Mouse (Mus musculus) right cerebral cortex, postnatal 10 days (tissue): ENCODE data around the gene Rec8.

ENCODE experiments used
- DNase-seq, 2 experiments: peaks; one replicate each; pipeline ENCODE4 v3.0.0; 2021; ENCODE audit warnings: low spot score in 2 of 2

Gene Rec8

DNA sequence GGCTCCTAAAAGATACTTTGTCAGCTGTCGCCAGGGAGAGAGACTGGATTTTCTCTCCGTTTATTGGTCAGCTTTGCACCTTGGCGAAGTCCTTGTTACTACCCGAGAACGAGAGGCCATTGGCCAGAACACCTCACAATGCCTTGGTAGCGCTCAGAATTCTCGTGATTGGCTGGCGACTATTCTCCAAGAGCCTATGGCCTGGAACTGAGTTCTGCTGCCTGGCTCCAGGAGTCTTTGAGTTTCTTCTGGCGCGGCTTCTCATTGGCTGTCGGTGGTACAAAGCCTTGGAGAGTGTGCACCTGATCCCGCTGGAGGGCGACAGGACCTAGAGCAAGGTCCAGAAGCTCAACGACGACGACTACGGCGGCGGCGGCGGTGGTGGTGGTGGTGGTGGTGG lies at the start of gene Rec8:
Gene Rec8, plus strand, starts transcription at position 216 of the 400 bp plus-strand sequence.
- no peak for DNase-seq

DNA sequence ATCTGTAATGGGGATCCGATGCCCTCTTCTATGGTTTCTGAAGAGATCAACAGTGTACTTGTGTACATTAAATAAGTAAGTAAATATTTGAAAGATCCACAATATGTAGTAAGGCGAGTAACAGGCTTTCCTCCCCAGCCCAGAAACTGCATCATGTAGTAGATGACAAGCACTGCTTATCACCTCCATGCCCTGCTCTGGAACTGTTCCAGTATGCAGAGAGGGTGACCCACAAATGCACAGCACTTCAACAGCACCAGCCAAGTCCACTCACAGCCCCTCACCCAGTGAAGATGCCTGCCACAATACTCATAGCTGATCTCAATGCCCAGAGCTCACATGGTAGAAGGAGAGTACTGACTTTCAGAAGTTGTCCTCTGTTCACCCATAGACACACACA lies 47.2 kb upstream of the Rec8 start:
- DNase-seq = no peak

DNA sequence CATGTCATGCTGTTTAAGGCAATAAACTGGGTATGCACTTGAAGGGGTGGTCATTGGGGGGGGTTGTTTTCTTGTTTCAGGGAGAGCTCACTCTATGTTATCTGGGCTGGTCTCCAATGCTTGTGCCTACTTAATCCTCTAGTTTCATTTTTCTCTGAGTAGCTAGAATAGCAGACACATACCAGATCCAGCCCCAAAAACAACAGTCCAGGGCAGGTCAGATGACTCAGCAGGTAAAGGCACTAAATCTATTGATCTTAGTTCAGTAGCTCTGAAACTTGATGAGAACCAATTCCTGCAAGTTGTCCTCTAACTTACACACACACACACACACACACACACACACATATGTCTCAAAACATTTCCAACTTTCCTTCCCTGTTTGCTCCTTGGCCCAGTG lies 46.1 kb upstream of the Rec8 start:
- DNase-seq = no peak

DNA sequence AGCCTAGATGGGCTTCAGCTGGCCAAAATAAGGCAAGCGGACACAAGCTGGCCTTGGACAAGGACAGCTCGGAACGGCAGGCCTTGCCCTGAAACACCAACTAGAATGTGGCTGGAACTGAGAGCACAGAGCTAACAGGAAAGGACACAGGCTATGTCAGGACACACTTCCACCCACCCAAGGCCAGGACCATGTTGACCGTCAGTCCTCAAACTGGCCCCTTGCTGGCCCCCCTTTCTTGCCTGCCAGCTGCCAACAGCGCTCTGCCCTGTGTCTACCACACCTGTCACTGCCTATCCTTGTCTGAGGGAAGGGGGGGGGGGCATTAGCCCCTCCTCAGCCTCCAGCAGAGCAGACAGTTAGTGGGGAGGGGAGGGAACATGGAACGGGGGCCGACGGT lies 42.5 kb upstream of the Rec8 start, which contains the start of gene Fitm1:
Gene Fitm1, plus strand, starts transcription at position 316 of the 400 bp plus-strand sequence.
- no peak for DNase-seq

DNA sequence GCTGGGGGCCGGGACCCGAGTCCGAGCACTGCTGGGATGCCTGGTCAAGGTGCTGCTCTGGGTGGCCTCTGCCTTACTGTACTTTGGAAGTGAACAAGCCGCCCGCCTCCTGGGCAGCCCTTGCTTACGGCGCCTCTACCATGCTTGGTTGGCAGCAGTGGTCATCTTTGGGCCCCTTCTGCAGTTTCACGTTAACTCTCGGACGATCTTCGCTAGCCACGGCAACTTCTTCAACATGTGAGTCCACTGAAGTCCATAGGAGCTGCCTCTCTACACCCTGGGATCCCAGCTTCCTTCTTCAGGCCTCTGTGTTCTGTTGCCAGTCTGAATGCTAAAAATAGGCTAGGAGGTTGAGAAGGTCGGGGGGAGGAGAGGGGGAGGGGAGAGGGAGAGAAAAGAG lies 42.1 kb upstream of the Rec8 start:
- DNase-seq = no peak

DNA sequence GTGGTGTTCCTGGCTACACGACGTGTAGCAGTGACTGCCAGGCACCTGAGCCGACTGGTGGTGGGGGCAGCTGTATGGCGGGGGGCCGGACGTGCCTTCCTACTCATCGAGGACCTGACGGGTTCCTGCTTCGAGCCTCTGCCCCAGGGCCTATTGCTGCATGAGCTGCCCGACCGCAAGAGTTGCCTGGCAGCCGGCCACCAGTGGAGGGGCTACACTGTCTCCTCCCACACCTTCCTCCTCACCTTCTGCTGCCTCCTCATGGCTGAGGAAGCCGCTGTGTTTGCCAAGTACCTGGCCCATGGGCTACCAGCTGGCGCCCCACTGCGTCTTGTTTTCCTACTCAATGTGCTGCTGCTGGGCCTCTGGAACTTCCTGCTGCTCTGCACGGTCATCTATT lies 41.5 kb upstream of the Rec8 start:
- DNase-seq = no peak

DNA sequence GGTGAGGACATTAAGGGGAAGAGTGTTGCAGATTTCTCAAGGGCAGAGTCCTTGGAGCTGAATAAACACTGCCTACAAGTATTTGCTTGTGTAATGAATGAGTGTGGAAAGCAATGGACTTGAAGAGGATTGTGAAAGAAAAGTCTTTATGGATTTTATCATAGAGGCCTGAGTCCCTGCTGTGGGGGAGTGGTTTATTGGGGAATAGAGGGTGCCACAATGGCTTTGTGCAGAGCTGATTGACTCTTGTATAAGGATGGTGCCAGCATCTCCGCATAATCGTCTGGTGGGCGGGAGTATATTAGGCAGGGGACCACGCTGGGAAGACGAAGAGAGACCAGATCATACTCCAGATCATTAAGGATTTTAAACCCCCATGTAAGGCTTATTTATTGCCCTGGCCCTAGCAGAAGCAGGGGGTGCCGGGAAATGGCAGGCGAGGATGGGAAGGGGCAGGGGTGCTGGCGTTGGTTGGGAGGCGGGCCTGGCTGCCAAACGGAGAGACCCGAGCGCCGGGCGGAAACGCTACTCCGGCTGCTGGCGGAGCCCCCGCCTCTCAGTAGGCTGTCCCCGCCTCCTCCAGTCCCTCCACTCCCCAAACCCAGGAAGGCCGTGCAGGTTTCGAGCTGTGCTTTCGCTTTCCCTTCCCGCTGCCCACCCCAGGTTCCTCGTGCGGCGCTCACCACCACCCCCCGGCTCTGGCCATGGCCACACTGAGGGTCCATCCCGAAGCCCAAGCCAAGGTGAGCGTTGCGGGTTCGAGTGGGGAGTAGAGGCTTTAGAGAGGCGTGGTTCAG lies 39.8 kb upstream of the Rec8 start, which contains the start of gene Psme1:
Gene Psme1, plus strand, starts transcription at position 253 of the 797 bp plus-strand sequence.
- peak; percentile 90 to 91 for DNase-seq

DNA sequence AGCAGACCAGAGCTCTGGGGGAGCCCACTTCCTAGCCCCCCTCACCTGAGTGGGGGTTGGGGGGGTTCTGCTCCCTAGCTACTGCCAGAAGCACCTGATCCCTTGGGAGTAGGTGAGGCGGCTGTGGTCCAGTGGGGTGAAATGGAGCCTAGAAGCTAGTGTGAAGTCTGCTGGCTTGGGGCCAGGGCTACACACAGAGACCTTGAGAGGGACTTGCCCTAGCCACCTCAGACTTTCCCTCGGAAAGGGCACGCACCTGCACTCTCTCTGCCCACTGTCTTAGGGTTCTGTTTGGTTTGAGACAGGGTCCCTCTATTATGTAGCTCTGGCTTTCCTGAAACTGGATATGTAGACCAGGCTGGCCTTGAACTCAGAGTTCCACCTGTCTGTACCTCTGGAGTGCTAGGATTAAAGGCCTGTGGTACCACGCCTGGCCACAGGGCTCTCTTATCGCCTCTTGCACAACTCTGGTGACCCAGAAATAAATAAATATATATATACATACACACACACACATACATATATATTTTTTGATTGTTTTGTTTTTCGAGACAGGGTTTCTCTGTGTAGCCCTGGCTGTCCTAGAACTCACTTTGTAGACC lies 39.1 kb upstream of the Rec8 start:
- DNase-seq = peak; percentile 61 to 70

DNA sequence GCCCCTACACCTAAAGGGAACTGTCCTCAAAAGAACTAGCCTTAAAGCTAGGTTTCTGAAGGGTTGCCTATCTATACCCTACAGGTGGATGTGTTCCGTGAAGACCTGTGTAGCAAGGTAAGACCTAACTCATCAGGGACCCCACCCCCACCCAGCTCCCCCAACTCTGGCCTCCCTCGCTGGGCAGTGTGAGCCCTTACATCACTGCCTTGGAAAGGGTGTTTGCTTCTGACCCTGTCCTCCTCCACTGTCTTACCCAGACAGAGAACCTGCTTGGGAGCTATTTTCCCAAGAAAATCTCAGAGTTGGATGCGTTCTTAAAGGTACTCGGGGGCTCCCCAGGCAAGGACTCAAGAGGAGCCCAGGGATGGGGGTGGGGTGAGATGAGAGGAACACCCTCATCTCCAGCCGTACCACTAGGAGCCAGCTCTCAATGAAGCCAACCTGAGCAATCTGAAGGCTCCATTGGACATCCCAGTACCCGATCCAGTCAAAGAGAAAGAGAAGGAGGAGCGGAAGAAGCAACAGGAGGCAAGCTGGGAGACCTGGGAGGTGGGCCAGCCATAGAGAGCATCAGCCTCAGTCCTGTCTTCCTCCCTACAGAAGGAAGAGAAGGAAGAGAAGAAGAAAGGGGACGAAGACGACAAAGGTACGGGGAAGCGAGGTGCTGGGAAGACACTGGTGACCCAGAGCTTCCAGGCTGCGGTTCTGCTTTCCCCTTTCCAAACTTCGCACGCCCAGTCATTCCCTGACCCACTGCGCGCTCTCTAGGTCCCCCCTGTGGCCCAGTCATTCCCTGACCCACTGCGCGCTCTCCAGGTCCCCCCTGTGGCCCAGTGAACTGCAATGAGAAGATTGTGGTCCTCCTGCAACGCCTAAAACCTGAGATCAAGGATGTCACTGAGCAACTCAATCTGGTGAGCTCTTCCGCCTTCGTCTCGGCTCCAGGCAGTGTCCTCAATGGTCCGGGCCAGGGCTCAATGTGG lies 38.0 kb upstream of the Rec8 start:
- no peak for DNase-seq

DNA sequence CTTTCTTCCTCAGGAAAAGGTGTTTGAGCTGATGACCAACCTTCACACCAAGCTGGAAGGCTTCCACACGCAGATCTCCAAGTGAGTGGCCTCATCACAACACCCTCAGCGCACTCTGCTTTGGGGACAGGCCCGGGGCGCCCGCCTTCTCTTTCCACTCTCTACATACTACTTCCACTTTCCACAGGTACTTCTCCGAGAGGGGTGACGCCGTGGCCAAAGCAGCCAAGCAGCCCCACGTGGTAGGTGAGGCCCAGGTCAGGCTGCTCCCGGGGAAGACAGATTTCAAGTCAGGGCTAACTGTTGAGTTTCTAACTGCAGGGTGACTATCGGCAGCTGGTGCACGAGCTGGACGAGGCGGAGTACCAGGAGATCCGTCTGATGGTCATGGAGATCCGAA lies 37.1 kb upstream of the Rec8 start:
- peak in 1 of 2 experiments; percentile 33 for DNase-seq

DNA sequence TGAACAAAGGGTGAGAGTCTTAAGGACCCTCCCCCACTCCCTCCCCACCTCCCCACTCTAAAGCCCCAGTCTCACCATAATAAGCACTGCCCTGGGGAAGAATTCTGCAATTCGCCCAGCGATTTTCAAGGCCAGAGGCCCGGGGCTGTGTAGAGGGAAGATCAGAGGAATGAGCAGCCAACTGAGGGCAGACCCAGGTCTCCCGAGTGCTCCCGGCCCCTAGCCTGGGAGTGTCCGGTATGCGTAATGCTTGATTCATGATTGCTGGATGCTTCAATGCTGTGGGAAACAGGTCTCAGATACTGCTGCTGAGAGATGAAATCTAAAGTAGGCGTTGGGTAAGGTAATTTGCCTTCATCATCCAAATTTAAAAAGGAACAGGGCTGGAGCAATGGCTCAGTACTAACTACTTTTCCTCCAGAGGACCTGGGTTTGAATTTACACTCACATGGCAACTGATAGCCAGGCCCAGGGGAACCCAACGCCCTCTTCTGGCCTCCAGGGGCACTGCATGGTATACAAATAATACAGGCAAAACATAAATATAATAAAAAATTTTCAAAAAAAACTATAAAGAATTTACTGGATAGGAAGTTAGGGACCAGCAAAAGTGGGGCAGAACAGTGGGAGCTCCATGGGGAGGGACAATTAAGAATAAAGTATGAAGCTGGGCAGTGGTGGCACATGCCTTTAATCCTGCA lies 35.7 kb upstream of the Rec8 start:
- no peak for DNase-seq

DNA sequence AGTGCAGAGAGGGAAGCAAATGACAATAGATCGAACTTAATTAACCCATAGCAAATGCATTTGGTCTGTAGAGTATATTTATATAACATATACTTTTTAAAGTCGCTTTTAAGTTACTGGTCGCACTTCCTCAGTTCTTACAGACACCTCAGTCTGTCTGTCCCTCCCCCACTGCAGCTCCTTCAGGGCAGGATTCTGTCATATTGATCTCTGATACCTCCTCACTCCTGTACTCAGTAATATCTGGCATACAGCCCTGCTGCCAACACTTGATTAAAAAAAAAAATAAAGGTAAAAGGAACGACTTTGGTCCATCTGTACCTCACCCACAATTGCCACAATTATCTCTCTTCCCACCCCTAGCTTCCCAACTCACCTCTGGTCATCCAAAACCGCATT lies 33.5 kb upstream of the Rec8 start:
- DNase-seq = no peak

DNA sequence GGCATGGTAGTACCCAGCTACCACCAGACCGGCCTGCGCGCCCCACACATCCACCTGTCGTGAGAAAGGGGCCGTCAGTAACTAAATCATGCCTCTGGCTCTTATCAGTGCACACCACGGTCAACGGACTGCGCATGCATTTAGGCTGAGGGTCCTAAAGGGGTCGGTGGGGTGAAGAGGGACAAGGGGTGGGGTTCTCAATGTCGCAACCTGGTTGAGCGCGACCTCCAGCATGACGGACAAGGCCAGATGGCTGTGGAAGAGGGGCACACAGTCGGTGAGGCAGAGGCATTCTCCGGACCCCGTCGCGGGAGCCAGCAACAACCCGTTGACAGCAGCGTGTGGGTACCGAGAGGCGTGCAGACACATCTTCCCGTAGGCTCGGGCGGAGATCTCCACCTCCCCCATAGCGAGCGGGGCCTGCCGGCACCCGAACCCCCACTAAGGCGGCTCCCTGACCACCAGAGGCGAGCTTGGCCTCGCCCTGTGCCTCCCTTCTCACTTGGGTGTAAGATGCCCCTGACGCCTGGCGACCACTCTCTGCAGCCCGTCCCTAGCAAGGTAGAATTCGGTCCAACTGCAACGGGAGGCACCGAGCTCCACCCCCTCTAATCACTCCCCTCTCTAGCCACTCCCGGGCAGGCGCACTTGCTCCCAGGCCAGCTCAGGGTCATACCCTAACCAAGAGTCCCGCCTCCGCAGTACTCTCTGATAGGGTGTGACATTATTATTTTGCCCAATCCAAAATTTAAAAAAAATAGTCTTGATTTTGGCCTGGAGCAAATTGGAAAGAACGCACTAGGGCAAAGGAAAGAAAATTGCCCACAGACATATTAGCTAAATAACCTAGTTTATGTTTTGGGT lies 32.9 kb upstream of the Rec8 start, which contains the start of gene Emc9:
Gene Emc9, minus strand, starts transcription at position 601 of the 864 bp plus-strand sequence.
- DNase-seq = peak; percentile 77 to 78

DNA sequence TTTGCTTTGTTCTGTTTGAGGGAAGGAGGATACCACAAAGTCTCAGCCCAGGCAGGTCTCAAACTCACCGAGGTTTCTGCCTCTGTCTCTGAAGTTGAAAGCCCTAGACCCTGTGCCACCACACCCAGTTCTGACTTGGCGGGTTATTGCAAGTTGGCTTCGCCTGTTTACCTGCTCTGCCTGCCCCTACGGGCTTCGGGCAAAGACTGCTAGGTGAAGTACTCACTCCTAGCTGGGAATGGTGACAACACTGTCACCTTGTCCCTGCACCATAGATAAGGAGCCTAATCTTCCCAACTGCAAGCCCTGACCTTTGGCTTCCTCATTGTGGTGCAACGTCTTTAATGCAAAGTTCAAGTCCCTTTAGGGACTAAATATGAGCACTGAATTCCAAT lies 32.3 kb upstream of the Rec8 start:
- DNase-seq = no peak

DNA sequence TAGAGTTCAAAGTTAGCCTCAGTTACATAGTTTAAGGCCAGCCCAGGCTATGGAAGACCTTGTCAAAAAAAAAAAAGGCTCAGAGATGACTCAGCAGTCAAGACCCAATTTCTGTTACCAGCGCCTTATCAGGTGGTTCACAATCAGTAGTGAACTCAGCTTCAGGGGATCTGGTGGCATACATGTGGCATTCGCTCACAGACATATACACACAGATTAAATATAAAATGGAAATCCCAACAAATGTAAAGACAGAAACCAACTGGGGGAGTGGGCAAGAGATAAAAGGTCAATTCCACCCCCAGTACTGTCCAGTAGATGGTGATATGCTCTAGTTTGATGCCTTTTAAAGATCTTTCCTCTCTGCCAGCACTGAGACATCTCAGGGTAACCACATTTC lies 31.7 kb upstream of the Rec8 start:
- DNase-seq = no peak

DNA sequence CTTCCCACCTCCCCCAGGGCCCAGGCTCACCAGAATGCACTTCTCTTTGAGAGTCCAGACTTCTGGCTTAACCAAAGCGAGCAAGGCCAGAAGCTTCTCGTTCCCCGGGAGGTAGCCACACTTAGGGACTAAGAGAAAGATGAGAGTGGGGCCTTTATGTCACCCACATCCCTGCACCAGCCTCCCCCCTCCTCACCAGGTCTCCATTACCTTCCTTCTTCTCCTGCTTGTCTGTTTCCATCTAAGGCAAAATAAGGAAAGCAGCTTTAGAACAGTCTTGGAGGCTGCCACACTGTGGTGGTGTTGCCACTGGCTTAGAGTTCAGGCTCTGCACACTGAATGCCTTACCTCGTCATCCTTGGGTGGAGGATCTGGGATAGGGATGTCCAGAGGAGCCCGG lies 28.6 kb upstream of the Rec8 start:
- no peak for DNase-seq

DNA sequence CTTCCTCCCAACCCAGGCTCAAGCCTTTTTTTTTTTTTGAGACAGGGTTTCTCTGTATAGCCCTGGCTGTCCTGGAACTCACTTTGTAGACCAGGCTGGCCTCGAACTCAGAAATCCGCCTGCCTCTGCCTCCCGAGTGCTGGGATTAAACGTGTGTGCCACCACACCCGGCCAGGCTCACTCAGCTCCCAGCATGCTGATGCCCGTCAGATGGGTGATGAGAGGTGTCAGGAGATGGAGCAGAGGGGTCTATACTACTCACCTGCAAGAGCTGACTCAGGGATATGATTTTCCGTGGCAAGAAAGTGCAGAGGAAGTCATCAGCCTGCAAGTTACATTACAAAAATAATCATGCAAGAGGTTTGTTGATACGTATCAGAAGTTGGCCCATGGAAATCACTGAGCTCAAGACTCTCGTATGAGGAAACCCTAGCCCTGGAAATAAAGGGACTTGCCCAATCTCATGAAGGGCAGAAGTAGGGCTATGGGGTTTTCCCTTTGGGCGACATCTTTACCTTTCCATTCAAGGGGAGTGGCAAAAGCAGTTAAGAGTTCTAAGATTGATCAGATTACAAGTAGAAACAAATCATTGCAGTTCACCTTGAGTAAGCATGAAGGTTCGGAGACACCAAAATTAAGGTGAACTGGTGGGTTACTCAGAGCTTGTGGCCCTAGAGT lies 27.9 kb upstream of the Rec8 start:
- no peak for DNase-seq

DNA sequence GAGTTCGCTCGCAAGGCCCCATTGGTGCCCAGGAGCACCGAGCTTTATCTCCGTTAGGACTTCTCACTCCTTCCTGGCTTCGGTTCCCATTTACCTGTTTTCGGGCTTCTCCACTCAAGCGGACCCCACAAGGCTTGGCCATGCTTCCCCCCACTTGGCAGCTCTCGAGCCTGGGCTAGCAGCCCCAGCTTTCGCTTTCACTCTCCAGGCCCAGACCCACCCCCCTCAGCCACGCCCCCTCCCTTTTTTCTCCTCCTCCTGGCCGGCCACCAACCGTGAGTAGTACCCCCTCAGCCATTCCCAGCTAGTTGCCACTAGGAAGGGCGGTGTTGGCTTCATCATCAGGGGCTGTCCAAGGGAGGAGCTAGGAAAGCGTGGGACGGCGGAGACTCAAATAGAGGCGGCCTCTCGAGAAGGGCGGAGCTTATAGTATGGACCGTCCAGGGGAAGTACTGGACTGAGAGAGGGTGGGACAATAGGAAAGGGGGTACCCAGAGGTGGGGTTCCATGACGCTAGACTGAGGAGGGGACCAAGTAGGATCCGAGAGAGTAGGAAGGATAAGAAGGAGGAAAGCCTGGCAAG lies 27.0 kb upstream of the Rec8 start, which contains the start of gene Psme2:
Gene Psme2, minus strand, starts transcription at position 366 of the 583 bp plus-strand sequence.
- DNase-seq = peak; percentile 96 to 98

DNA sequence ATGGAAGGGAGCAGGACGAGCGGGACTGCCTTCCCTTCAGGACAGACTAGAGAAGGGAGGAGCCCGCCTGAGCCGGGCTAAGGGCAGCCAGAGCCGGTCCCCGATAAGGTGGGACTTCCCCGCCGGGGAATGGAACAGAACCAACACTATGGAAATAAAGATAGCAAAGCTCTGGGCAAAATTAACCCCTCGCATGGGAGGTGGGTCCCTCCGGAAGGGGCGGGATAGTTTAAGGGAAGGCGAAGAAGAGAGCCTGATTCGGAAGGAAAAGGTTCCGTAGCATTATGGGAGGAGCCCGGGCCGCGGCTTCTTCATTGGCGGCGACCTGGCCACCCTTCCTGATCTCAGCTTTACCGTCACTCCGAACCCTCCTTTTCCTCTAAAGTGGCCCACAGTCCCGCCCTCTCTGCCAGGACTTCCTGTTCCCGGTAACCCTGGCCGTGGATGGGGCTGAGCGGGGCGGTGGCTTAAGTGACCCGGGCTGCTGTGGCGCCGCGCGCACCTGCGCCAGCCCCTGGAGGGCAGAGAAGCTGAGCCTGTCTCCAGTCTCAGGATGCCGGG lies 26.4 kb upstream of the Rec8 start, which contains the start of gene Rnf31:
Gene Rnf31, plus strand, starts transcription at position 378 of the 561 bp plus-strand sequence.
- DNase-seq = peak; percentile 95 to 97
